Mouse (Mus musculus): ENCODE measurements at regions not wholly inside any gene's neighbourhood (a gene's known extent, or its start where the extent isn't known, plus 50 kb on each side); places are given as distances from the start of the nearest gene placed in this dataset.

GRCm38 (mm10) chr3:60408553-60409282, 63.9 kb upstream of the Mbnl1 start:
- TF ChIP-seq POLR2A (IDR thresholded peaks at IDR 0.05; ENCODE audit: control insufficient read depth, extremely low read depth, insufficient read depth, low read length, poor library complexity) (no peak), CTCF (IDR thresholded peaks at IDR 0.05; ENCODE audit: borderline replicate concordance, control insufficient read depth, extremely low read depth, insufficient read depth, low read length, poor library complexity) (no peak)

All from thymus, adult 2 months (tissue).